Mouse (Mus musculus) forebrain, embryonic 11.5 days (tissue): ENCODE results near the gene Ush1g. TPM values are rescaled to one million over a fixed set of nuclear protein-coding genes. Genes with fewer than 3 reads are reported as not detected.

Experiments used
- ATAC-seq: fragments of 200-750 bp; cut with Nextera tagmentation; replicated peaks from 2 replicates; pipeline ENCODE4 v1.8.0; 2017; ENCODE audit warnings: moderate TSS enrichment; ENCODE audit not compliant: low FRiP score
- DNase-seq: peaks from one replicate; pipeline ENCODE4 v3.0.0-alpha.2; 2017; ENCODE audit warnings: low spot score
- H3K27ac ChIP-seq: fragments of 300-500 bp; sonication (generic); 2 replicates; pipeline ENCODE4 v1.5.1; 2014; ENCODE audit warnings: low read depth, low read length
- H3K27me3 ChIP-seq: fragments of 300-500 bp; sonication (generic); 2 replicates; pipeline ENCODE4 v1.6.1; 2014; ENCODE audit warnings: mild to moderate bottlenecking, low read length, mixed read lengths; ENCODE audit not compliant: control insufficient read depth, insufficient read depth
- H3K36me3 ChIP-seq: fragments of 300-500 bp; sonication (generic); 2 replicates; pipeline ENCODE4 v1.6.1; 2014; ENCODE audit warnings: mild to moderate bottlenecking, low read length, moderate library complexity, mixed read lengths; ENCODE audit not compliant: control insufficient read depth, insufficient read depth
- H3K4me1 ChIP-seq: fragments of 300-500 bp; sonication (generic); replicated peaks from 2 replicates; pipeline ENCODE4 v1.6.1; 2014; ENCODE audit warnings: low read length, mixed read lengths; ENCODE audit not compliant: control insufficient read depth, insufficient read depth
- H3K4me2 ChIP-seq: fragments of 300-500 bp; sonication (generic); 2 replicates; pipeline ENCODE4 v1.6.1; 2014; ENCODE audit warnings: low read depth, mild to moderate bottlenecking, low read length, moderate library complexity, mixed read lengths; ENCODE audit not compliant: severe bottlenecking
- H3K4me3 ChIP-seq: fragments of 300-500 bp; sonication (generic); 2 replicates; pipeline ENCODE4 v1.5.1; 2014; ENCODE audit warnings: low read depth, low read length
- H3K9ac ChIP-seq: fragments of 300-500 bp; sonication (generic); 2 replicates; pipeline ENCODE4 v1.6.1; 2014; ENCODE audit warnings: low read length
- H3K9me3 ChIP-seq: fragments of 300-500 bp; sonication (generic); 2 replicates; pipeline ENCODE4 v1.6.1; 2016; ENCODE audit warnings: low read length, mixed read lengths; ENCODE audit not compliant: control insufficient read depth
- WGBS: fragments of 180-500 bp; shearing (Covaris S2); extraction: QIAGEN DNeasy Blood & Tissue Kit; methylation state at CpG from one replicate; pipeline ENCODE4 v1.1.7; 2014; 5-methylcytosine and 5-hydroxymethylcytosine counted together
- polyA plus RNA-seq: library from polyadenylated mRNA; unstranded; fragments of >200 nt; fragmentation: Nextera tagmentation; extraction: Ambion mirVana; gene quantifications from 2 replicates; pipeline ENCODE4 v1.2.1, GENCODE M21; 2014

Ush1g gene
- polyA plus RNA-seq, 1 experiment from 2014 or later: not detected

- no peak overlapping the region for H3K9ac ChIP-seq
- peaks cover 3% of the 10 kb centered on the region; the same call in 1 of the 2 replicates for H3K27me3 ChIP-seq
- ATAC-seq: no peak
- H3K36me3 ChIP-seq: no peaks in the 10 kb centered on the region
- DNase-seq: no peak
- no peak overlapping the region for H3K4me2 ChIP-seq
- no peak overlapping the region for H3K27ac ChIP-seq
- no peaks in the 10 kb centered on the region for H3K9me3 ChIP-seq
- H3K4me3 ChIP-seq: no peak overlapping the region
- H3K4me1 ChIP-seq: no peaks in the 10 kb centered on the region
- 84% methylated on average over 4 of the region's 4 CpGs for WGBS
Measured at GRCm38 (mm10) chr11:115300745-115301144, 21.1 kb downstream of the Ush1g start.

GRCm38 (mm10) chr11:115298160-115298559 lies 23.7 kb downstream of the Ush1g start:
- no peak overlapping the region for H3K9ac ChIP-seq
- peaks cover 3% of the 10 kb centered on the region; the same call in 1 of the 2 replicates for H3K27me3 ChIP-seq
- WGBS: 65% methylated on average over 8 of the region's 8 CpGs
- DNase-seq (no peak), ATAC-seq (no peak)
- no peak overlapping the region for H3K27ac ChIP-seq
- no peak overlapping the region for H3K4me2 ChIP-seq
- H3K9me3 ChIP-seq: no peaks in the 10 kb centered on the region
- no peaks in the 10 kb centered on the region for H3K36me3 ChIP-seq
- no peaks in the 10 kb centered on the region for H3K4me1 ChIP-seq
- no peak overlapping the region for H3K4me3 ChIP-seq

GRCm38 (mm10) chr11:115297214-115297826 lies 24.5 kb downstream of the Ush1g start, which contains the start of gene Fads6:
Gene Fads6 (minus strand): TSS chr11:115297663.
- Histone ChIP-seq H3K36me3 (no peaks in the 10 kb centered on the region), H3K9ac (peak within 1 kb of the TSS; percentile 53), H3K4me3 (peak within 1 kb of the TSS; percentile 36), H3K27me3 (peaks cover 3% of the 10 kb centered on the region; the same call in 1 of the 2 replicates), H3K4me1 (no peaks in the 10 kb centered on the region; the same call in 1 of the 2 replicates), H3K27ac (no peak within 1 kb of the TSS), H3K9me3 (no peaks in the 10 kb centered on the region), H3K4me2 (peak within 1 kb of the TSS; percentile 80)
- ATAC-seq (peak; percentile 67), DNase-seq (peak; percentile 77)
- WGBS: 1% methylated on average over 44 of the region's 44 CpGs

GRCm38 (mm10) chr11:115296471-115297210 lies 25.2 kb downstream of the Ush1g start:
- peak overlapping the region; percentile 53 for H3K9ac ChIP-seq
- H3K4me1 ChIP-seq: no peaks in the 10 kb centered on the region; the same call in 1 of the 2 replicates
- no peak overlapping the region for H3K27ac ChIP-seq
- H3K4me2 ChIP-seq: peak overlapping the region; percentile 80
- no peaks in the 10 kb centered on the region for H3K9me3 ChIP-seq
- no peaks in the 10 kb centered on the region for H3K36me3 ChIP-seq
- H3K4me3 ChIP-seq: peak overlapping the region; percentile 36
- no peak for DNase-seq
- 50% methylated on average over 21 of the region's 21 CpGs for WGBS
- peaks cover 3% of the 10 kb centered on the region; the same call in 1 of the 2 replicates for H3K27me3 ChIP-seq
- no peak for ATAC-seq

- Histone ChIP-seq H3K27me3 (peaks cover 3% of the 10 kb centered on the region; the same call in 1 of the 2 replicates), H3K9ac (no peak overlapping the region), H3K27ac (no peak overlapping the region), H3K36me3 (no peaks in the 10 kb centered on the region), H3K9me3 (no peaks in the 10 kb centered on the region), H3K4me2 (no peak overlapping the region), H3K4me3 (no peak overlapping the region), H3K4me1 (no peaks in the 10 kb centered on the region; the same call in 1 of the 2 replicates)
- DNase-seq: no peak
- WGBS: 91% methylated on average over 11 of the region's 11 CpGs
- ATAC-seq: no peak
Measured at GRCm38 (mm10) chr11:115295939-115296338, 25.9 kb downstream of the Ush1g start.

GRCm38 (mm10) chr11:115292631-115293375 lies 29.0 kb downstream of the Ush1g start:
- no peaks in the 10 kb centered on the region for H3K27me3 ChIP-seq

GRCm38 (mm10) chr11:115291503-115291902 lies 30.3 kb downstream of the Ush1g start:
- no peak overlapping the region for H3K4me3 ChIP-seq
- no peak for ATAC-seq

More at GRCm38 (mm10) chr11:115292631-115293375, 29.0 kb downstream of the Ush1g start:
- ATAC-seq (no peak), DNase-seq (no peak)
- Histone ChIP-seq H3K9me3 (no peaks in the 10 kb centered on the region), H3K4me2 (no peak overlapping the region), H3K36me3 (no peaks in the 10 kb centered on the region), H3K4me1 (no peaks in the 10 kb centered on the region; the same call in 1 of the 2 replicates), H3K9ac (no peak overlapping the region), H3K27ac (no peak overlapping the region), H3K4me3 (no peak overlapping the region)
- 75% methylated on average over 14 of the region's 14 CpGs for WGBS

GRCm38 (mm10) chr11:115290919-115291318 lies 30.9 kb downstream of the Ush1g start:
- no peak overlapping the region for H3K4me3 ChIP-seq
- H3K27me3 ChIP-seq: no peaks in the 10 kb centered on the region
- no peaks in the 10 kb centered on the region for H3K36me3 ChIP-seq
- H3K27ac ChIP-seq: no peak overlapping the region
- no peak overlapping the region for H3K4me2 ChIP-seq
- DNase-seq (no peak), ATAC-seq (no peak)
- H3K4me1 ChIP-seq: no peaks in the 10 kb centered on the region; the same call in 1 of the 2 replicates
- H3K9ac ChIP-seq: no peak overlapping the region
- H3K9me3 ChIP-seq: no peaks in the 10 kb centered on the region
- 91% methylated on average over 6 of the region's 6 CpGs for WGBS

More at GRCm38 (mm10) chr11:115291503-115291902, 30.3 kb downstream of the Ush1g start:
- no peak overlapping the region for H3K27ac ChIP-seq
- DNase-seq: no peak
- no peak overlapping the region for H3K4me2 ChIP-seq
- H3K9me3 ChIP-seq: no peaks in the 10 kb centered on the region
- no peaks in the 10 kb centered on the region for H3K27me3 ChIP-seq
- no peak overlapping the region for H3K9ac ChIP-seq
- no peaks in the 10 kb centered on the region; the same call in 1 of the 2 replicates for H3K4me1 ChIP-seq
- H3K36me3 ChIP-seq: no peaks in the 10 kb centered on the region
- WGBS: 84% methylated on average over 10 of the region's 10 CpGs
